Mouse (Mus musculus): Measurements from ENCODE around the gene March9. TPM values are rescaled to one million over a fixed set of nuclear protein-coding genes. Genes with fewer than 3 reads are reported as not detected.
"Not testable (repeated sequence)": the region's sequence is repeated elsewhere in the genome, so short reads cannot be mapped to it uniquely, and the experiment has no call there.

Gene March9
- polyA plus RNA-seq, 2 experiments from 2014 or later = 0.19 to 0.73 TPM

- ATAC-seq = no peak
These were observed 19.8 kb upstream of the March9 start for GRCm38 (mm10) chr10:127079665-127080391.

GRCm38 (mm10) chr10:127078677-127079575 lies 18.9 kb upstream of the March9 start:
- ATAC-seq = no peak

GRCm38 (mm10) chr10:127078001-127078676 lies 18.2 kb upstream of the March9 start:
- no peak for ATAC-seq

GRCm38 (mm10) chr10:127077515-127077914 lies 17.5 kb upstream of the March9 start:
- no peak for ATAC-seq

- peak; percentile 91 for ATAC-seq
These were observed 16.1 kb upstream of the March9 start for GRCm38 (mm10) chr10:127076082-127076481.

- peak; percentile 5 for ATAC-seq
These were observed 15.7 kb upstream of the March9 start for GRCm38 (mm10) chr10:127075651-127076050.

- ATAC-seq = peak; percentile 85
These were observed 15.1 kb upstream of the March9 start, which contains the start of gene Agap2 for GRCm38 (mm10) chr10:127075080-127075479. TSS of gene Agap2 (plus strand) at chr10:127075284.

- ATAC-seq = no peak
These were observed 14.0 kb upstream of the March9 start for GRCm38 (mm10) chr10:127073981-127074380.

GRCm38 (mm10) chr10:127072969-127073368 lies 13.0 kb upstream of the March9 start:
- not testable (repeated sequence) for ATAC-seq

- ATAC-seq = not testable (repeated sequence)
These were observed 12.3 kb upstream of the March9 start for GRCm38 (mm10) chr10:127072270-127072669.

GRCm38 (mm10) chr10:127071203-127071602 lies 11.2 kb upstream of the March9 start:
- no peak for ATAC-seq

- peak; percentile 77 for ATAC-seq
These were observed 10.5 kb upstream of the March9 start, which contains the start of gene Tspan31 for GRCm38 (mm10) chr10:127070190-127071121. TSS of gene Tspan31 (minus strand) at chr10:127070264.

GRCm38 (mm10) chr10:127069281-127070189 lies 9.6 kb upstream of the March9 start:
- ATAC-seq = peak; percentile 14

- ATAC-seq = no peak
These were observed 8.5 kb upstream of the March9 start for GRCm38 (mm10) chr10:127068360-127069038.

- ATAC-seq = no peak
These were observed 6.6 kb upstream of the March9 start for GRCm38 (mm10) chr10:127066519-127067018.

GRCm38 (mm10) chr10:127065981-127066380 lies 6.0 kb upstream of the March9 start:
- ATAC-seq = no peak

GRCm38 (mm10) chr10:127063913-127064870 lies 4.2 kb upstream of the March9 start:
- ATAC-seq = no peak

- peak; percentile 79 for ATAC-seq
These were observed 3.4 kb upstream of the March9 start, which contains the start of gene Cdk4 for GRCm38 (mm10) chr10:127063239-127063872. TSS of gene Cdk4 (plus strand) at chr10:127063534.

Data from CD4-positive, CD25-positive, alpha-beta regulatory T cell, adult 4 months (primary cell).